Mouse (Mus musculus) olfactory bulb, adult 2 months (tissue): ENCODE measurements around the gene Slc2a8.
A peak's percentile ranks its signal among the peaks of the same experiment; 100 is the strongest.

Experiments
- CTCF ChIP-seq: fragments of 200-500 bp; IDR thresholded peaks from 2 replicates; pipeline ENCODE4 v1.5.1; 2012; ENCODE audit warnings: low read depth, mild to moderate bottlenecking, low read length, moderate library complexity; ENCODE audit not compliant: insufficient read depth
- POLR2A ChIP-seq: fragments of 200-500 bp; IDR thresholded peaks from 2 replicates; pipeline ENCODE4 v1.6.1; 2012; ENCODE audit warnings: mild to moderate bottlenecking, low read depth, low read length, moderate library complexity; ENCODE audit not compliant: insufficient read depth

DNA sequence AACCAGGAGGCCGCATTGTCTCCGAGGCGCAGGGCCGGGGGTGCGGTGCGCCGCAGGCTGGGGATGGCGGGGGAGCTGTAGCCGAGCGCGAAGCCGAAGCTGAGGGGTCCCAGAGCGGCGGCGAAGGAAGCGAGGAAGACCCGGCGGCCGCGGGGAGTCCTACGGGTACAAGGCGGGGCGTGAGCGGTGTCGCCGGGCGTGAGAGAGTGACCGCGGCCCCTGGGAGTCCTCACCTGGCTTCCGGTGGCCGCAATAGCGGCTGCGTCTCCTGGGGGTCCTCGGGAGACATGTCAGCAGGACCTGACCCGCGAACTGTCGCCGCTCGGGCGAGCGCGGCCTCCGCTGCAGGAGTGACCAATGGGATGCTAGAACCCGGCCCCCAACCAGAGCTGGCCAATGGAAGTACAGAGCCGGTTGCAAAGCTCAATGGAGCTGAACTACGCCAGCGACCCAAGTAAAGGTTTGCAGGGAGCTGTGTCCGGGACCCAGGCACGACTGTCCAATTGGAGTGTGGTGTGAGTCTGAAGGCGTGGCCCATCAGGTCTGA lies at the start of gene Slc2a8:
- TF ChIP-seq CTCF (no peak), POLR2A (peak; percentile 88)
